Mouse (Mus musculus) heart, embryonic 14.5 days (tissue): ENCODE results near the gene Idh3a. TPM values are rescaled to one million over a fixed set of nuclear protein-coding genes. Genes with fewer than 3 reads are reported as not detected.
"Not testable (repeated sequence)": the region's sequence is repeated elsewhere in the genome, so short reads cannot be mapped to it uniquely, and the experiment has no call there.

Experiments used
- ATAC-seq: fragments of 200-750 bp; cut with Nextera tagmentation; 2 replicates; pipeline ENCODE4 v1.8.0; 2017; ENCODE audit warnings: low read depth, moderate TSS enrichment; ENCODE audit not compliant: insufficient number of reproducible peaks, insufficient read depth, low FRiP score
- H3K27ac ChIP-seq, 2 experiments: fragments of 200-500 bp in 1 of 2; fragments of 300-500 bp in 1 of 2; sonication (generic) in 1 of 2; replicated peaks in 1 of 2; 2 replicates each; pipeline ENCODE4 v1.5.1; 2012 to 2014; ENCODE audit warnings: low read depth in 2 of 2, low read length in 2 of 2, control low read depth in 1 of 2, mild to moderate bottlenecking in 1 of 2, mixed read lengths in 1 of 2; ENCODE audit not compliant: control insufficient read depth in 1 of 2, insufficient read depth in 1 of 2
- H3K27me3 ChIP-seq: fragments of 300-500 bp; sonication (generic); 2 replicates; pipeline ENCODE4 v1.6.1; 2014; ENCODE audit warnings: mild to moderate bottlenecking, low read length, control low read depth; ENCODE audit not compliant: control insufficient read depth, insufficient read depth
- H3K36me3 ChIP-seq: fragments of 300-500 bp; sonication (generic); 2 replicates; pipeline ENCODE4 v1.6.1; 2014; ENCODE audit warnings: mild to moderate bottlenecking, control low read depth, low read length, mixed read lengths; ENCODE audit not compliant: control insufficient read depth, insufficient read depth
- H3K4me1 ChIP-seq, 2 experiments: fragments of 200-500 bp in 1 of 2; fragments of 300-500 bp in 1 of 2; sonication (generic) in 1 of 2; 2 replicates each; pipeline ENCODE4 v1.6.1; 2012 to 2014; ENCODE audit warnings: low read length in 2 of 2, control low read depth in 1 of 2, mixed read lengths in 1 of 2; ENCODE audit not compliant: control insufficient read depth in 2 of 2, insufficient read depth in 2 of 2
- H3K4me2 ChIP-seq: fragments of 300-500 bp; sonication (generic); 2 replicates; pipeline ENCODE4 v1.6.1; 2014; ENCODE audit warnings: mild to moderate bottlenecking, low read length
- H3K4me3 ChIP-seq, 2 experiments: fragments of 200-500 bp in 1 of 2; fragments of 300-500 bp in 1 of 2; sonication (generic) in 1 of 2; 2 replicates each; pipeline ENCODE4 v1.5.1; 2012 to 2014; ENCODE audit warnings: low read length in 2 of 2, mild to moderate bottlenecking in 2 of 2, control low read depth in 1 of 2, low read depth in 1 of 2, moderate library complexity in 1 of 2; ENCODE audit not compliant: control insufficient read depth in 1 of 2, insufficient read depth in 1 of 2
- H3K9ac ChIP-seq: fragments of 300-500 bp; sonication (generic); 2 replicates; pipeline ENCODE4 v1.6.1; 2014; ENCODE audit warnings: mild to moderate bottlenecking, low read length
- H3K9me3 ChIP-seq: fragments of 300-500 bp; sonication (generic); 2 replicates; pipeline ENCODE4 v1.6.1; 2016; ENCODE audit warnings: low read length, control low read depth; ENCODE audit not compliant: control insufficient read depth
- WGBS: fragments of 180-500 bp; shearing (Covaris S2); extraction: QIAGEN DNeasy Blood & Tissue Kit; methylation state at CpG from one replicate; pipeline ENCODE4 v1.1.7; 2014; 5-methylcytosine and 5-hydroxymethylcytosine counted together
- polyA plus RNA-seq: library from polyadenylated mRNA; unstranded; fragments of >200 nt; fragmentation: Nextera tagmentation; extraction: Ambion mirVana; gene quantifications from 2 replicates; pipeline ENCODE4 v1.2.1, GENCODE M21; 2014

Gene Idh3a
- polyA plus RNA-seq, 1 experiment from 2014 or later, result 502 TPM

DNA sequence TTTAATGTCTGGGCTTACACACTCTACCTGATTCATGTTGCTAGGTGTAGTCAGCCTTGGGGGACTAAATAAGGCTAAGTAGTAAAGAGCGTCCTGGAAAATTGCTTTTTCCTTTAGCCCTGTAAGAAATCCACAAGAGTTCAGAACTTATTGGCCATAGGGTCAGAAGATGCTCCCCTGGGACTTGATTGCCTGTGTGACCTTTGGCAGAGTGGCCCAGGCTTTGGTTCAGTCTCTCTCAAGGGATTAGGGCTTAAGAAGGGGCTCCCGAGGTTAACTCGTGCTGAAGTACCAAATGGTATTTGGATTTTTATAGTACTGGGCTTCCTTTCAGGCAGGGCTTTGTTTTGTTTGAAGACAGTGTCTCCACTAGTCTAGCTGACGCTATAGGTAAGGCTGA is 1.7 kb downstream of the Idh3a start:
- peak overlapping the region; percentile 66 for H3K4me2 ChIP-seq
- peak overlapping the region; percentile 94 for H3K9ac ChIP-seq
- H3K4me3 ChIP-seq, result peak overlapping the region; percentile 23 to 85; a peak in 3 of 4 replicates
- no peak for ATAC-seq
- H3K36me3 ChIP-seq, result peaks cover 43% of the 10 kb centered on the region
- no peaks in the 10 kb centered on the region for H3K27me3 ChIP-seq
- 42% methylated on average over 4 of the region's 4 CpGs for WGBS
- no peaks in the 10 kb centered on the region for H3K9me3 ChIP-seq
- peaks cover 0 to 15% of the 10 kb centered on the region in 2 experiments; a peak in 2 of 4 replicates for H3K4me1 ChIP-seq
- H3K27ac ChIP-seq, result no peak overlapping the region

DNA sequence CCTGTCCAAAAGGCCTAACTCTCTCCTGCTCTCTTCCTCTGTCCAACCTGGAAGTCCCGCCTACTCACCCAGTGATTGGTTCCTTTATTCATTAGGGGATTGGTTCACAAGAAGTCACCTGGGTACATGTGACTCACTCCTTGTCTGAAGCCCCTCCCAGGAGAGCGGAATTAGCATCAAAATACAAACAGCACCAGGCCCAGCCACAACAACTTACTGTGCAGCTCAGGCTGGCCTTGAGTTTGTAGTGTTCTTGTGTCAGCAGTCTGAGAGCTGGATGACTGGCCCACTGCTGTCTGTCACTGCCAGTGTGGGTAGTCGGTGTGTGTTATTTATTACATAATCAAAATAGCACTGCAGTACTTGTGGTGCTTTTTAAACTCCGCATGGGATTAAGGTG is 7.5 kb downstream of the Idh3a start:
- Histone ChIP-seq H3K4me1 (peaks cover 5 to 30% of the 10 kb centered on the region in 2 experiments), H3K36me3 (peaks cover 94% of the 10 kb centered on the region)
- not testable (repeated sequence) for H3K27ac ChIP-seq, H3K4me2 ChIP-seq, ATAC-seq, H3K9ac ChIP-seq, H3K9me3 ChIP-seq, H3K27me3 ChIP-seq, H3K4me3 ChIP-seq
- WGBS, result 78% methylated on average over 4 of the region's 4 CpGs

DNA sequence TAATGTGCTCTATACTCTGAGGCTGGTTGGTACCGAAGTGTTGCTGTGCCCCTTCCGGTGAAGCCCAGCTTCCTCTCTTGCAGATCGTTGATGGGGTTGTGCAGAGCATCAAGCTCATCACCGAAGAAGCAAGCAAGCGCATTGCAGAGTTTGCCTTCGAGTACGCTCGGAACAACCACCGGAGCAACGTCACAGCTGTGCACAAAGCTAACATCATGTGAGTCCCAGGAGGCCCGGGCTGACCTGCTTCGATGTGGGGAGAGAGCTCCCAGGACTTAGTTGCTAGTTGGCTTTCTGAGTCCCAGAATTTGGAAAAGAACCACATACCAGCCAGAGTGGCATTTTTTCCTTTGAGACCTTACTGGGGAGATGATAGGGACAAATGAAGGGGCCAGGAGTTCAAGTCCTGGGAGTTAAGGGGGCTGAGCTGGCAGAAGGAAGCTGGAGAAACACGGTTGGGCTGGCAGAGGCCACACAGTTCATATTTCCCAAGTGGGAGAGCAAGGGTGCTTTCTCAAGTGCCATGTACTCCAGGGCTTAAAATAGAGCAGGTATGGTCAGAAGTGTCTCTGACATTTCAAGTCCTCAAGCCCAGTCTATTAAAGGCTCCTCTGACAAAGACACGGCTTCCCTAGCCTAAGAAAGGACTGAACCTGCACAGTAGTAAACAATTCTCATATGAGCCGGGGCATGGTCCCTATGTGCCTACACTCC is 10.8 kb downstream of the Idh3a start:
- Histone ChIP-seq H3K36me3 (peaks cover 99% of the 10 kb centered on the region), H3K27ac (peak overlapping the region; percentile 61 to 79), H3K27me3 (no peaks in the 10 kb centered on the region), H3K4me3 (no peak overlapping the region), H3K9me3 (no peaks in the 10 kb centered on the region), H3K9ac (peak overlapping the region; percentile 13; the same call in 1 of the 2 replicates), H3K4me1 (peaks cover 5 to 27% of the 10 kb centered on the region in 2 experiments), H3K4me2 (no peak overlapping the region)
- ATAC-seq, result peak; percentile 49; the same call in 1 of the 2 replicates
- WGBS, result 58% methylated on average over 15 of the region's 15 CpGs

DNA sequence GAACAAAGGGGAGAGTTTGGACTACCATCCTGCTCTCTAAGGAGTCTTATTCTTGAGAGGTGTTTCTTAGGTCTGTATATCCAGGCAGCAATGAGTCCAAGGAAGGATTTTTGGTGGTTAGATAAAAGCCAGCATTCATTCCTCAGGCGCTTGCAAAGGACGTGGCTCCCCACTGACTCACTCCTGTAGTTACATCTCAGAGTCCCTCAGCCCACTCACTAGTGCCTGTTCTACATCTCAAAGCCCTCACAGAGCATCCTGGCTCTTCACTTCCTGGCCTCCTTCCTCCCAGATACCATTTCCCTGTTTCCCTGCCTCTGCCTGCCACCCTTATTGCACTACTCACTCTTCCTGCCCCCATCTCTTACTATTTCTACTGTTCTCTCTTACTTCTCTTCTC is 16.3 kb downstream of the Idh3a start:
- 71% methylated on average over 2 of the region's 2 CpGs for WGBS
- Histone ChIP-seq H3K4me2 (no peak overlapping the region), H3K4me1 (peaks cover 0 to 4% of the 10 kb centered on the region in 2 experiments; a peak in 1 of 4 replicates), H3K27me3 (no peaks in the 10 kb centered on the region), H3K9me3 (no peaks in the 10 kb centered on the region), H3K36me3 (peaks cover 84% of the 10 kb centered on the region), H3K4me3 (no peak overlapping the region), H3K27ac (no peak overlapping the region), H3K9ac (no peak overlapping the region)
- ATAC-seq, result no peak

DNA sequence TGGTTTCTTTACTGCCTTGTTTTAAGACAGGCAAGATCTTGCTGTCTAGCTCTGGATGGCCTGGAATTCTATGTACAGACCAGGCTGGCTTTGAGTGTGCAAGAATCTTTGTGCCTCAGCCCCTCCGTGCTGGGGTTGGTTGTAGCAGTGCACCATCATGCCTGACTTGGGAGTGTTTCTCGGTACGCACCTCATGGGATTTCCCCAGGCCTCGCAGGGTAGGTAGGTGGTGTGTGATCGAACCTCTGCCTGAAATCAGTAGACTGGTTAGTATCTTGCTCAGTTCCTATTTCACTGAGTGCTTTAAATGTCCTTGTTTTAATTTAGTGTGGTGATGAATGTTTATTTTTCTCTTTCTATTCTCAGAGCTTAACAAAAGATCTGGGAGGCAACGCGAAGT is 16.8 kb downstream of the Idh3a start:
- H3K4me1 ChIP-seq, result no peaks in the 10 kb centered on the region
- peaks cover 79% of the 10 kb centered on the region for H3K36me3 ChIP-seq
- no peak overlapping the region for H3K9ac ChIP-seq
- no peak overlapping the region for H3K27ac ChIP-seq
- 83% methylated on average over 7 of the region's 7 CpGs for WGBS
- no peak overlapping the region for H3K4me3 ChIP-seq
- no peaks in the 10 kb centered on the region for H3K9me3 ChIP-seq
- no peak for ATAC-seq
- no peaks in the 10 kb centered on the region for H3K27me3 ChIP-seq
- H3K4me2 ChIP-seq, result no peak overlapping the region

DNA sequence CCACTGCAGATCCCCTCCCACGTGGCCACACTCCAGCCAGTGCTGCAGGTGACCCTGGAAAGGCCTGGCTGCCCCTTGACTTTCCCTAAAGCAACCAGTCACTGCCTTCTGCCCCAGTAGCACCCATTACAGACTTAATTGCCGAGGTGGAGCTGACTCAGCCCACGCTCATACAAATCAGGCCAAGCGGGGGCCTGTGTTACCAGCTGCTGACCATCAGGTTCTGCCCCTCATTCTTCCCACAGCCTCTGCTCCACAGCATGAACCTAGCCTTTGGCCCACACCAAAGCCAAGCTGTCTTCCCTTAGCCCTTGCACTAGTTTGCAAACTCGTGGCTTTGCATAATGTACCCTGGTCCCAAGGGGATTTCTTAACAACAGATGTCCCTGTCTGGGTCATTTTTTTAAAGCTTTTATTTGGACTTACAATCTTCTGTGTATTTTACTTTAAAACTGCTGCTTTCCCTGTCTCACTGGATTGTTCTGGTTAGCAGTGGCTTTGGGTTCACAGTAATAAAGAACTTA is 18.1 kb downstream of the Idh3a start:
- H3K36me3 ChIP-seq, result peaks cover 66% of the 10 kb centered on the region
- H3K4me3 ChIP-seq, result no peak overlapping the region
- ATAC-seq, result no peak
- no peak overlapping the region for H3K27ac ChIP-seq
- H3K4me2 ChIP-seq, result no peak overlapping the region
- no peak overlapping the region for H3K9ac ChIP-seq
- H3K4me1 ChIP-seq, result no peaks in the 10 kb centered on the region
- WGBS, result 67% methylated on average over 5 of the region's 5 CpGs
- no peaks in the 10 kb centered on the region for H3K9me3 ChIP-seq
- H3K27me3 ChIP-seq, result no peaks in the 10 kb centered on the region

DNA sequence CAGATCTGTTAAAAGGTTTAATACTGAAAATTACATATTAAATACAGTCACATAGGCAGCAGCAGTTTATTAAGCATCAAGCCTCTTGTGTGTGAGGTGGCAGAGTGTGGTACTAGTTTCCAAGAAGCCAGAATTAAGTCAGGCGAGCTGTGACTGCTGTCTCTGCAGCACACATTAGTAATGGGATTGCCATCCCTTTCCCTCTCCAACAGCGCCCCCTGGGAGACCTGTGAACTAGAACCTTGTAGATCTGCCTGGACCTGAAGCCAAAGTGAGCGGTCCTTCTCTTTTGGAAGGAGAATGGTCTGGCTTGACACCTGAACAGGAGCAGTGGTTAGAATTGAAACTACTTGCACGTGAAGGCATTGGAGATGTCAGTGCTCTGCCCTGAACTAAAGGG is 18.8 kb downstream of the Idh3a start:
- peaks cover 59% of the 10 kb centered on the region for H3K36me3 ChIP-seq
- no peaks in the 10 kb centered on the region for H3K4me1 ChIP-seq
- H3K4me2 ChIP-seq, result no peak overlapping the region
- H3K27me3 ChIP-seq, result no peaks in the 10 kb centered on the region
- no peaks in the 10 kb centered on the region for H3K9me3 ChIP-seq
- no peak overlapping the region for H3K27ac ChIP-seq
- H3K9ac ChIP-seq, result no peak overlapping the region
- H3K4me3 ChIP-seq, result no peak overlapping the region
- 56% methylated on average over 4 of the region's 4 CpGs for WGBS
- no peak for ATAC-seq
